Mouse (Mus musculus) embryonic facial prominence, embryonic 15.5 days (tissue): ENCODE measurements at regions not wholly inside any gene's neighbourhood (a gene's known extent, or its start where the extent isn't known, plus 50 kb on each side); places are given as distances from the start of the nearest gene placed in this dataset.

Source experiments
- ATAC-seq: fragments of 200-750 bp; cut with Nextera tagmentation; 2 replicates; pipeline ENCODE4 v1.8.0; 2017; ENCODE audit warnings: low read depth, moderate TSS enrichment; ENCODE audit not compliant: insufficient number of reproducible peaks, low FRiP score, low TSS enrichment
- H3K27ac ChIP-seq: fragments of 300-500 bp; sonication (generic); replicated peaks from 2 replicates; pipeline ENCODE4 v1.5.1; 2015; ENCODE audit warnings: mild to moderate bottlenecking, inconsistent platforms
- H3K27me3 ChIP-seq: fragments of 300-500 bp; sonication (generic); 2 replicates; pipeline ENCODE4 v1.6.1; 2015; ENCODE audit warnings: inconsistent platforms
- H3K36me3 ChIP-seq: fragments of 300-500 bp; sonication (generic); 2 replicates; pipeline ENCODE4 v1.6.1; 2015; ENCODE audit warnings: mild to moderate bottlenecking, inconsistent platforms
- H3K4me1 ChIP-seq: fragments of 300-500 bp; sonication (generic); 2 replicates; pipeline ENCODE4 v1.6.1; 2015; ENCODE audit warnings: inconsistent platforms
- H3K4me2 ChIP-seq: fragments of 300-500 bp; sonication (generic); replicated peaks from 2 replicates; pipeline ENCODE4 v1.6.1; 2015; ENCODE audit warnings: mild to moderate bottlenecking, inconsistent platforms
- H3K4me3 ChIP-seq: fragments of 300-500 bp; sonication (generic); replicated peaks from 2 replicates; pipeline ENCODE4 v1.5.1; 2015; ENCODE audit warnings: mild to moderate bottlenecking, inconsistent platforms
- H3K9ac ChIP-seq: fragments of 300-500 bp; sonication (generic); 2 replicates; pipeline ENCODE4 v1.6.1; 2015; ENCODE audit warnings: inconsistent platforms
- H3K9me3 ChIP-seq: fragments of 300-500 bp; sonication (generic); replicated peaks from 2 replicates; pipeline ENCODE4 v1.6.1; 2016; ENCODE audit warnings: inconsistent platforms
- whole genome bisulfite sequencing: fragments of 180-500 bp; shearing (Covaris S2); methylation state at CpG from one replicate; pipeline ENCODE4 v1.1.7; 2015; 5-methylcytosine and 5-hydroxymethylcytosine counted together

DNA sequence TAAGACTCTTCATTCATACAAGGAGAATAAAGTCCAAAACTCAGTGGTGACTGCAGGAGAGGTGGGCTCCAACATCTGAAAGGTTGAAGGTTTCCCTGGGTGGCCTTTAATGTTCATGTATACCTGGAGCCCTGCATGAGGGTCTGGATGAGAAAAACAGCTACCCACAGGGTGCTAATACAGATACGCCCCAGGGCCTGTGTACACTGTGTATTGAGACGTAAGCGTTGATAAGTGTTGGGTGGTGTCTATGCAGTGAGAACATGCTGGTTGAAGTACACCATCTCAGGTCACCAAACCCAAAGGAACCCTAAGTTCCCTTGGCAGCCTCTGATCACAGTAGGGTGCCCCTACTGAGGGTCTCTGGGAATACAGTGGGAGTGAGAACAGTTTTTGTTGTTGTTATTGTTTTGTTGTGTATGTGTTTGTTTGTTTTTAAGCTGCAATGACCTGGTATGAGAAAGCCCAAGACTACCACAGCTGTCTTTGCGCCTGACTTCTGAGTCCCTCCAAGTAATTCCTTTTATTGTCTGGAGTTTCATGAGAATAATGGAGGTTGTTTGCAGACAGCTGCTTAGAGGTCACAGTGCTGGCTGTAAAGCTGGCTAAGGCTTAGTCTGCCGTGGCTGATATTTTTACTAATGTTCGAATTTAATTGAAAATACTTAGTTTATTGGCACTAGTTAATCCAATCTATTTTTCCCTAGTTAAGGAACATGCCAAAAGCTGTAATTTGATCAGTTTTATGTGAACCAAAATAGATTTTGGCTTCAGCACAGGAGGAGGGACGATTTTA is 217.5 kb downstream of the Gm5447 start:
- 0 out of 2 replicates have a peak, but pooled peaks cover 3% of the 10 kb centered on the region for H3K4me1 ChIP-seq
- no peaks in the 10 kb centered on the region for H3K36me3 ChIP-seq
- H3K9me3 ChIP-seq: no peaks in the 10 kb centered on the region
- H3K4me3 ChIP-seq: no peak overlapping the region
- H3K9ac ChIP-seq: no peak overlapping the region
- 70% methylated on average over 7 of the region's 7 CpGs for WGBS
- no peak for ATAC-seq
- H3K27ac ChIP-seq: no peak overlapping the region
- no peaks in the 10 kb centered on the region for H3K27me3 ChIP-seq
- H3K4me2 ChIP-seq: no peak overlapping the region

DNA sequence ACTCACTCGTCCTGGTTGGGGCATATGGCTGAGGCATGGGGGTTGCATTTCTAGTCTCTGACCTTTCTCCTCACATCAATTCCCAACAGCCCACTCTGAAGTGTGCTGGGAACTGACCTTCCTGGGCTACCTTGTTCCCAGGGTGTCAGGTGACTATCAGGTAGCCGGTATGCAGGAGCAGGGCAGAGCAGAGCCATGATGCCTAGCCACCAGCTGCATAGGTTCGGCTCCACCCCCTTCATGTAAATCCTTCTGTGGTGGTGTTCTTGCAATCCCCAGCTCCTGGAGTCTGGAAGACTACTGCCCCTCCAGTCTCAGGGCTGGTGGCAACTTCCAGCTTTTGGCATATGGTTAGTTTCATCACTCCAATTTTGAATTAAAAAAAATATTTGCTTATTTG is 221.0 kb downstream of the Gm5447 start:
- Histone ChIP-seq H3K27me3 (no peaks in the 10 kb centered on the region), H3K9ac (no peak overlapping the region), H3K36me3 (no peaks in the 10 kb centered on the region), H3K4me3 (no peak overlapping the region), H3K4me2 (no peak overlapping the region), H3K27ac (no peak overlapping the region), H3K4me1 (0 out of 2 replicates have a peak, but pooled peaks cover 3% of the 10 kb centered on the region), H3K9me3 (no peaks in the 10 kb centered on the region)
- ATAC-seq: no peak
- WGBS: 71% methylated on average over 3 of the region's 3 CpGs

DNA sequence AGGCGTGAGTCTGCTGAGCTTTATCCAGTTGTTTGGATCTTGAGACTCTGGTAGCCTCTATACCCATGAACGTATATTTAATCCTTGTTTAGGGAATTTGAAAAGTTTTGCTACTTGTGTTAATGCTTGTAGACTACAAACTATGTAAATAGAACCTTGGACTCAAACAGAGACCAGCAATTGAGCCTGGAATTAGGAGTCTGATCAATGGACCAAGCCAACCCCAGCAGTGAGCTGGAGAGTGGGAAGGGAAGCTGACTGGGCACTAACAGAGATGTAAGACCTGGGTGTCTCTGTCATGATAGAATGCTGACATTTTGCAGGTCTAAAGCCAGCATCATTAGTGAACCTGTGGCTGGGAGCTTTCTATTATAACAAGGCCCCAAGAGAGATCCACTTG is 222.5 kb downstream of the Gm5447 start:
- no peak for ATAC-seq

DNA sequence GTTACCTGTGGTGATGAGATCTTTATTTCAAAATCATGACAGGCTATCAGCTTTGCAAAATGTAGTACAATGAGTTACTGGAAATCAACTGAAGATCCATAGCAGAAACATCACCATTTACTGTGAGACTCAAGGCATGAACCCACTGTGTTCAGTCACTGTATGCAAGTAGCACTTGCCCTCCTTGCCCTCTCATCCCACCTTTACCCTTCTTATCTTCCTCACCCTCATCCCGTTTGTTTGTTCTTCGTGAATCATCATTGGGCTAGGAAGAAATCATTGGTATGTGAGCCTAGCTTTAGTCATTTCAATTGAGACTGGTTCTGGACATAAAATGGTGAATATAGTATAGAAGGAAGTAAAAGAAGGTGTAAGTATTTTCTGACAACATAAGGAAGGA is 223.6 kb downstream of the Gm5447 start:
- H3K4me2 ChIP-seq: no peak overlapping the region
- no peak overlapping the region for H3K9ac ChIP-seq
- no peaks in the 10 kb centered on the region for H3K36me3 ChIP-seq
- no peaks in the 10 kb centered on the region for H3K4me1 ChIP-seq
- no peak overlapping the region for H3K27ac ChIP-seq
- 85% methylated on average over 2 of the region's 2 CpGs for WGBS
- no peak overlapping the region for H3K4me3 ChIP-seq
- H3K27me3 ChIP-seq: no peaks in the 10 kb centered on the region
- no peaks in the 10 kb centered on the region for H3K9me3 ChIP-seq
- no peak for ATAC-seq

More for the DNA sequence above, 222.5 kb downstream of the Gm5447 start:
- Histone ChIP-seq H3K27ac (no peak overlapping the region), H3K9ac (no peak overlapping the region), H3K36me3 (no peaks in the 10 kb centered on the region), H3K9me3 (no peaks in the 10 kb centered on the region), H3K4me2 (no peak overlapping the region), H3K27me3 (no peaks in the 10 kb centered on the region), H3K4me1 (0 out of 2 replicates have a peak, but pooled peaks cover 2% of the 10 kb centered on the region), H3K4me3 (no peak overlapping the region)
- WGBS: 67% methylated on average over 2 of the region's 2 CpGs

DNA sequence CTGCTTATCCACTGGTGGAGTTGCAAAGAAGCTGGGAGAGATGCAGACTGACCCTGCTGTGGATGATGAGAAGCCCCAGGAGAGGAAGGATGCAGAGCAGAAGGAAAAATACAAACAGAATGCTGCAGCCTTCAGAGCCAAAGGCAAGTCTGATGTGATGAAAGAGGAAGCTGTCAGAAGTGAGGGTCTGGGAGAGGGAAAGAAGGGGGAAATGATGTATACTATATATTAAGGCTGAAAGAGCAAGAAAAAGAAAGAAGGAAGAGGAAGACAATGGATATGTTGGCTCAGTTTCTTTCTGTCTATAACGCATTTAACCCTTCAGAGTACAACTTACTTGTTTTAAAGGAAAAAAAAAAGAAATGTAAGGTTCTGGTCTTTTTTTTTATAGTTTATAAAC is 225.4 kb downstream of the Gm5447 start:
- H3K9me3 ChIP-seq: no peaks in the 10 kb centered on the region
- WGBS: 88% methylated on average over 1 of the region's 1 CpGs
- ATAC-seq: no peak

DNA sequence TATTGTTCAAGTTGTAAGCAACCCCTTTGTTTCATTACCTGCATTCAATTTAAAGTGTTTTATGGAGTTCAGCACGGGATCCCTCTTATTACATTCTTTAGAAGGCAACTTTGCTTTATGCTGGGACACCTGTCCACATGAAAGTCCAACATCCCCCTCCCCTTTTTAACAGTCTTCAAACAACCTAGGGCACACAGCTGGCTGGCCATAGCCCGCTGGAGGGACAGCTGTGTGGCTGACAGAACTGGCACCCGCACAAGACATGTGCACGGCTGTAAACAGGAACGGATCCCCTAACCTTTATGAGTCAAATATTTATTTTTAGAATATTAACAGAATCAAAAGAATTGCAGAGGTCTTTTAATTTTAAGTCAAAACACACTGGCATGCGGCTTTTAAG is 230.1 kb downstream of the Gm5447 start:
- H3K27ac ChIP-seq: no peak overlapping the region
- no peaks in the 10 kb centered on the region for H3K27me3 ChIP-seq
- H3K4me3 ChIP-seq: no peak overlapping the region
- no peaks in the 10 kb centered on the region for H3K9me3 ChIP-seq
- no peak overlapping the region for H3K9ac ChIP-seq
- no peaks in the 10 kb centered on the region for H3K36me3 ChIP-seq
- no peak overlapping the region for H3K4me2 ChIP-seq
- H3K4me1 ChIP-seq: 0 out of 2 replicates have a peak, but pooled peaks cover 7% of the 10 kb centered on the region
- 59% methylated on average over 6 of the region's 6 CpGs for WGBS
- no peak for ATAC-seq

More for the DNA sequence above, 225.4 kb downstream of the Gm5447 start:
- Histone ChIP-seq H3K9ac (no peak overlapping the region), H3K36me3 (no peaks in the 10 kb centered on the region), H3K4me2 (no peak overlapping the region), H3K4me3 (no peak overlapping the region), H3K27ac (no peak overlapping the region), H3K27me3 (no peaks in the 10 kb centered on the region), H3K4me1 (no peaks in the 10 kb centered on the region)

DNA sequence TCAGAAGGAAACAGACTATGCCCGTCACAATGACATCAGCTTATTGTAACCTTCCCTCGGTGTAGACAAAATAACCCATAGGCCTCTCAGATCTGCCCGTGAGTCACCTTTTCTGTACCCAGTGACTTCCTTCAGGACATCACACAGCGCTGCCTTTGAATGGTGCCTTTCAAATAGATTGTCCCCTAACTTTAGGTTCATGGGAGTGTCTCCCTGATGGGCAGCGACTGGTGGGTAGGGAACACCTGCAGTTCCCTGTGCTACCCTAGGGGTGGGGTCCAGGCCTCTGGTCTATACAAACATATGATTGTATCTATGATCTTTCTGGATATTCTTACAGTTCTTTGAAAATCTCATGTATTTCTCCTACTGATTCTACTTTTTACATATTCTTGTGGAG is 232.4 kb downstream of the Gm5447 start:
- WGBS: 68% methylated on average over 5 of the region's 5 CpGs
- Histone ChIP-seq H3K27me3 (no peaks in the 10 kb centered on the region), H3K9ac (no peak overlapping the region), H3K9me3 (no peaks in the 10 kb centered on the region), H3K4me3 (no peak overlapping the region), H3K4me2 (no peak overlapping the region), H3K27ac (no peak overlapping the region), H3K4me1 (0 out of 2 replicates have a peak, but pooled peaks cover 7% of the 10 kb centered on the region), H3K36me3 (no peaks in the 10 kb centered on the region)
- ATAC-seq: no peak

DNA sequence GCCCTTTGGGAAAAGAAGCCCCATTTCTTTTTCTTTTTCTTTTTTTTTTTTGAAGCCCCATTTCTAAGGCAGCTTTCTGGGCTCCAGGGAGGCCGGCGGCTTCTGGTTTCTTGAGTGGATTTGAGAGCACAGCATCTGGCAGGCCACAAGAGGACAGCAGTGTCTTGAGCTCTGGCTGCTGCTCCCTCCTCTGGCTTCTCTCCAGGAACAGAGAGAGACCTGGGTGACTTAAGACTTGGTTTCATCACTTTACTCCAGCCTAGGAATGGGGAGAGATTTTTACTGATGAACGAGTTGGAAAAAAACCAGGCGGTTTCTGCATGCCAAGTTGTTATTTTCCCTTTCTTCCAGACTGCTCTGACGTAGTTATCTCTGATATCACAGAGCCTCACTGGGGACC is 233.7 kb downstream of the Gm5447 start:
- no peaks in the 10 kb centered on the region for H3K9me3 ChIP-seq
- no peak for ATAC-seq
- H3K27ac ChIP-seq: no peak overlapping the region
- no peak overlapping the region for H3K4me2 ChIP-seq
- H3K4me1 ChIP-seq: 0 out of 2 replicates have a peak, but pooled peaks cover 7% of the 10 kb centered on the region
- no peaks in the 10 kb centered on the region for H3K36me3 ChIP-seq
- H3K27me3 ChIP-seq: no peaks in the 10 kb centered on the region
- no peak overlapping the region for H3K4me3 ChIP-seq
- WGBS: 33% methylated on average over 5 of the region's 5 CpGs
- H3K9ac ChIP-seq: no peak overlapping the region

DNA sequence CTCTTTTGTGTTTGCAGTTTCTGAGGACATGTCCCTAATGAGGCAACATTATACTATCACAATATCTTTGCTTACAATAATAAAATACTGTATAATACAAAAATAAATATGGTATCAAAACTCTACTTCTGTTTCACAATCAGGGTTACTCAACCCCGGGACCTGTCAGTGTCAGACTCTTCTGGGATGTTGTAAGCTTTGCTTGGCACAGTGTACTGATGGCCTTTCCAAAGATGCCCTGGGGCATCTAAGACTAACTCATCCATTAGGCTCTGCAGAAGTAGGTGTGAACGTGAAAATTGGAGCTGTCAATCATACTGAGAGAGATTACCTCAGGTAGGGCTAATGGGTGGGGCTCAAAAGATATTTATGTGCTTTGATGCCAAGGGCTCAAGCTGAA is 249.0 kb downstream of the Gm5447 start:
- whole genome bisulfite sequencing: 60% methylated on average over 2 of the region's 2 CpGs
- ATAC-seq: no peak

DNA sequence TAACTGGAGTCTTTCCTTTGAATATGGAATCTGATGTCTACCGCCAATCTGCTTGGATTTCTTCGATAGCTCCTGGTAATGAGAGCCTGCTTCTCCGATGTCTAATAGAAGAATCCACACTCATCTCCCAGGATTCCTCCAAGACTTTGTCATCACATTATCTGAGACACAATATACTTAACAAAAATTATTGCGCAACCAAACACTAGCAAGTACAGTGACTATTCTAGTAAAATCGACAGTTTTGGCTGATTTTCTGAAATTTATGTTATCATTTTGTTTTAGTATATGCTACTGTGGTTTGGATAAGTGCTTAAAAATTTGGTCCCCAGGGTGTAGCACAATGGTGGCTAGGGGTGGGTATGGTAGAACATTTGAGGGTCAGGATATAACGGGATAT is 266.5 kb downstream of the Gm5447 start:
- Histone ChIP-seq H3K4me3 (no peak overlapping the region), H3K4me1 (no peaks in the 10 kb centered on the region), H3K4me2 (no peak overlapping the region), H3K27me3 (no peaks in the 10 kb centered on the region), H3K9ac (no peak overlapping the region), H3K9me3 (no peaks in the 10 kb centered on the region), H3K36me3 (no peaks in the 10 kb centered on the region), H3K27ac (no peak overlapping the region)
- no peak for ATAC-seq
- WGBS: 93% methylated on average over 6 of the region's 6 CpGs

More for the DNA sequence above, 249.0 kb downstream of the Gm5447 start:
- H3K9me3 ChIP-seq: no peaks in the 10 kb centered on the region
- no peak overlapping the region for H3K9ac ChIP-seq
- H3K36me3 ChIP-seq: no peaks in the 10 kb centered on the region
- H3K27me3 ChIP-seq: no peaks in the 10 kb centered on the region
- no peaks in the 10 kb centered on the region for H3K4me1 ChIP-seq
- H3K4me2 ChIP-seq: no peak overlapping the region
- no peak overlapping the region for H3K4me3 ChIP-seq
- no peak overlapping the region for H3K27ac ChIP-seq

DNA sequence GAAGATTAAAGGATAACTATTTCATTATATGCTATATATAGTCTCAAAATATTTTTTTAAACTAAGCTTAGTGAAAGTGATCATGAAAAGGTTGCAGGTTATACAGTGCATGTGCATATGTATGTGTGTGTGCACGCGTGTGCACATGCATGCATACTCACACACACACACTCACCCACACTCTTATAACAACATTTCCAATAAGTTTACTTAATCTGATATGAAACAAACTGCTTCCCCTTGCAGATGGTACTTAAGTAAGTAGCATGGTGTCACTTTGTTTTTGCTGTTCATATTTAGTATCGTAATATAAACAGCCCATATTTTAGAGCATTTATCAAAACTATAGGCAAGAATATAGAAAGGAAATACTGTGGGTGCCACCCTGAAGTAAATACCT is 275.0 kb downstream of the Gm5447 start:
- ATAC-seq: no peak

DNA sequence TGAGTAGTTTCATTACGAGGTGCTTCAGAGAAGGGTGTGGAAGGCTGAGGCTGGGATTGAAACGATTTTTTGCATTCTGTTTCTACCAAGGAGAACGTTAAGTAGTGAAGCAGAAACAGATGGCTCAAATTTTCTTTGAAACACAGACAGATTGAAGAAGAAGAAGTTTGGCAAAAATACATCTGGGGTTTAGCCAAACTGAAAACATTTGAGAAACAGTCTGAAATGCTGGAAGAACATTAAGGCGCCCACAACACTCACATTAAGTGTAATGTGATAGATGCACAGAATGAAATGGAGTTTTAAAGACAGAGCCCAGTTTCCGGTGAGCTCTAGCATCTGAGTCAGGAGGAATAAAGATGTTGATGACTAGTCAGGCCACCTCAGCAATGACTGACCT is 275.5 kb downstream of the Gm5447 start:
- H3K36me3 ChIP-seq: no peaks in the 10 kb centered on the region

More for the DNA sequence above, 275.0 kb downstream of the Gm5447 start:
- WGBS: 84% methylated on average over 3 of the region's 3 CpGs
- H3K27ac ChIP-seq: no peak overlapping the region
- no peaks in the 10 kb centered on the region for H3K27me3 ChIP-seq
- H3K4me1 ChIP-seq: 0 out of 2 replicates have a peak, but pooled peaks cover 7% of the 10 kb centered on the region
- H3K36me3 ChIP-seq: no peaks in the 10 kb centered on the region
- H3K4me2 ChIP-seq: no peak overlapping the region
- H3K4me3 ChIP-seq: no peak overlapping the region
- no peaks in the 10 kb centered on the region for H3K9me3 ChIP-seq
- no peak overlapping the region for H3K9ac ChIP-seq

More for the DNA sequence above, 275.5 kb downstream of the Gm5447 start:
- H3K27me3 ChIP-seq: no peaks in the 10 kb centered on the region
- H3K4me1 ChIP-seq: 0 out of 2 replicates have a peak, but pooled peaks cover 7% of the 10 kb centered on the region
- no peak overlapping the region for H3K4me3 ChIP-seq
- H3K4me2 ChIP-seq: no peak overlapping the region
- H3K9me3 ChIP-seq: no peaks in the 10 kb centered on the region
- ATAC-seq: no peak
- WGBS: 31% methylated on average over 5 of the region's 5 CpGs
- H3K9ac ChIP-seq: no peak overlapping the region
- H3K27ac ChIP-seq: 0 out of 2 replicates have a peak overlapping the region, but pooled peaks have one; percentile 11
